ENCODE assay signal across 18 mouse cellular contexts in genomic region chr12:84140135-84140534, GRCm38 (mm10). TPM values are rescaled to one million over a fixed set of nuclear protein-coding genes. Genes with fewer than 3 reads are reported as not detected.
"Had no signal": no experiment of that assay in that cellular context is flagged by ENCODE, and none has a peak within 500 bp of the region (broad histone marks: within the 10 kb centered on the region; RNA-seq: fewer than 3 reads in every experiment).

No protein-coding gene starts in this region.

- H3K4me3 ChIP-seq: lung, embryonic 15.5 days; megakaryocyte, embryonic 14.5 days; midbrain, embryonic 12.5 days; midbrain, embryonic 15.5 days; neural tube, embryonic 12.5 days; stomach, embryonic 15.5 days had no signal

- H3K27ac ChIP-seq: lung, embryonic 15.5 days; macrophage; midbrain, embryonic 12.5 days; midbrain, embryonic 15.5 days; neural tube, embryonic 12.5 days; stomach, embryonic 15.5 days; stomach, postnatal 0 days had no signal

- H3K4me2 ChIP-seq: lung, embryonic 15.5 days; midbrain, embryonic 12.5 days; midbrain, embryonic 15.5 days; neural tube, embryonic 12.5 days; stomach, embryonic 15.5 days had no signal

- H3K4me1 ChIP-seq: lung, embryonic 15.5 days; midbrain, embryonic 12.5 days; midbrain, embryonic 15.5 days; neural tube, embryonic 12.5 days; stomach, embryonic 15.5 days had no signal

- H3K9me3 ChIP-seq: lung, embryonic 15.5 days; megakaryocyte, embryonic 14.5 days; midbrain, embryonic 12.5 days; midbrain, embryonic 15.5 days; neural tube, embryonic 12.5 days; stomach, embryonic 15.5 days had no signal

- DNase-seq: lung, adult 2 months; lung, postnatal 14 days; lung, postnatal 36 days; right cerebral cortex, postnatal 14 days; thymus, adult 2 months; thymus, postnatal 25 days; thymus, postnatal 4 days had no signal

- ATAC-seq: lung, postnatal 0 days; midbrain, embryonic 15.5 days had no signal

- H3K9ac ChIP-seq: lung, embryonic 15.5 days; midbrain, embryonic 12.5 days; midbrain, embryonic 15.5 days; neural tube, embryonic 12.5 days; stomach, embryonic 15.5 days had no signal

- H3K27me3 ChIP-seq: lung, embryonic 15.5 days; megakaryocyte, embryonic 14.5 days; midbrain, embryonic 12.5 days; midbrain, embryonic 15.5 days; neural tube, embryonic 12.5 days; stomach, embryonic 15.5 days had no signal

RNA-seq across cellular contexts. Expression of gene Dnal1, which starts 26.0 kb away (rescaled TPM):
- total RNA-seq: monocyte, adult 5-6 weeks had no signal

RNA-seq across cellular contexts. Expression of gene Acot6, which starts 39.7 kb away (rescaled TPM):
- total RNA-seq: neutrophil, adult 5-6 weeks had no signal
